ENCODE assay signal across 17 mouse cellular contexts in the genomic region with DNA sequence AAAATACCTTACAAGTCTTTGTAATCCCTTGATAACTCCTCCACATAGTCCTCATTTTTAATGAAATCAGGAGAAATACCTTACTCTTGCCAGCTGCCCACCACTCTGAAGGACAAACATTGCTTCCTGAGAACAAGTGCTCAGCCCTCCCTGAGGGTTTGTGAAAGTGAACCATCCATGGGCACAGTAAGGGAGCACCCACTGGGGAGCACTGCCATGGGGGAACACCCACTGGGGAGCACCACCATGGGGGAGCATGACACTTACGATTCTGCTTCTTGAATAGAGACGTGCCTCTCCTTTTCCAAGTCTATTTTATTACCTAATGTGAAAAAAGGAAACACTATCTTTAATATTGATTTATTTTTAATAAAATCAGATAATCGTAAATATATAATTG.
"Had no signal": no experiment of that assay in that cellular context is flagged by ENCODE, and none has a peak within 500 bp of the region (broad histone marks: within the 10 kb centered on the region; RNA-seq: fewer than 3 reads in every experiment).

No protein-coding gene starts in this region.

- H3K27me3 ChIP-seq: liver, embryonic 15.5 days; lung, embryonic 15.5 days; megakaryocyte, embryonic 14.5 days; midbrain, embryonic 12.5 days; neural tube, embryonic 12.5 days; stomach, embryonic 15.5 days had no signal

- H3K4me2 ChIP-seq: liver, embryonic 15.5 days; lung, embryonic 15.5 days; midbrain, embryonic 12.5 days; neural tube, embryonic 12.5 days; stomach, embryonic 15.5 days had no signal

- H3K9me3 ChIP-seq: liver, embryonic 15.5 days; lung, embryonic 15.5 days; megakaryocyte, embryonic 14.5 days; midbrain, embryonic 12.5 days; neural tube, embryonic 12.5 days; stomach, embryonic 15.5 days had no signal

- H3K4me3 ChIP-seq: liver, embryonic 15.5 days; lung, embryonic 15.5 days; megakaryocyte, embryonic 14.5 days; midbrain, embryonic 12.5 days; neural tube, embryonic 12.5 days; stomach, embryonic 15.5 days had no signal

- H3K4me1 ChIP-seq: liver, embryonic 15.5 days; lung, embryonic 15.5 days; midbrain, embryonic 12.5 days; neural tube, embryonic 12.5 days; stomach, embryonic 15.5 days had no signal

- ATAC-seq: liver, postnatal 0 days; lung, postnatal 0 days had no signal

- H3K27ac ChIP-seq: liver, embryonic 15.5 days; lung, embryonic 15.5 days; macrophage; midbrain, embryonic 12.5 days; neural tube, embryonic 12.5 days; stomach, embryonic 15.5 days had no signal

- DNase-seq: liver, postnatal 0 days; lung, adult 2 months; lung, postnatal 14 days; lung, postnatal 36 days; midbrain, embryonic 14.5 days; right cerebral cortex, postnatal 14 days; thymus, adult 18-20 months; thymus, postnatal 14 days; thymus, postnatal 36 days had no signal

- H3K9ac ChIP-seq: liver, embryonic 15.5 days; liver, postnatal 0 days; lung, embryonic 15.5 days; midbrain, embryonic 12.5 days; neural tube, embryonic 12.5 days; stomach, embryonic 15.5 days had no signal
